Mouse (Mus musculus) cerebellum, adult 11 months (tissue): ENCODE results near the gene Alms1.
"Not testable (repeated sequence)": the region's sequence is repeated elsewhere in the genome, so short reads cannot be mapped to it uniquely, and the experiment has no call there.

Experiments used
- DNase-seq: peaks from one replicate; pipeline ENCODE4 v3.0.0; 2022

Alms1 gene

GRCm38 (mm10) chr6:85587396-85588143, at the start of gene Alms1:
Gene Alms1 (plus strand): TSS chr6:85587531.
- peak; percentile 95 for DNase-seq

- DNase-seq: peak; percentile 44
Measured at GRCm38 (mm10) chr6:85543351-85544175, 43.8 kb upstream of the Alms1 start.

DNA sequence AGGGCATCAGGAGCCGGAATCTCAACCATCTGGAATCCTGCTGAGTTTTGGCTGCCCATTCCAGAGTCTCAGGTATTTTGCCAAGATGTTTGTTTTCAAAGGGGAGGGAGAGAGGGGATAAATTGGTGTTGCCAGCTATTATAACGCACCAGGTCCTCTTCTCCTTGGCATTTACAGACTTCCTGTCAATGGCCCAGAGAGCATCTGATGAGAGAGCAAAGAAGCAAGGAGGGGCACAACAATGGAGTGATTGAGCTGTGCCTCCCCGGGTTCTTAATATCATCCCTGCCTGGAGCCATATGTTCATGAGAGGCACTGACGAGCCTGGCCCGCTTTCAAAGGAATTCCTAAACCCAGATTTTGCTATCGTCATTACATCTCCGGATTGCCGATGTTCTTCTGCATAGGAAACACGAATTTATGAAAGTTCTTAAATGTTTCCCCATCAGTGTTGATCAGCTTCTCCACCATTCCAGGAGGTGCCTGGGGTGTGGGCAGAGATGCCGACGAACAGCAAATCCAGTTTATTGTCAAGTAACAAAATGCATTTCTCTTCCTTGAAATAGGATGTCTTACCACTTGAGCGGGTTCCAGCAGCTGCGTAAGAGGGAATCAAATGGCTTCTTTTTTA, 43.0 kb upstream of the Alms1 start:
- peak; percentile 84 for DNase-seq

DNA sequence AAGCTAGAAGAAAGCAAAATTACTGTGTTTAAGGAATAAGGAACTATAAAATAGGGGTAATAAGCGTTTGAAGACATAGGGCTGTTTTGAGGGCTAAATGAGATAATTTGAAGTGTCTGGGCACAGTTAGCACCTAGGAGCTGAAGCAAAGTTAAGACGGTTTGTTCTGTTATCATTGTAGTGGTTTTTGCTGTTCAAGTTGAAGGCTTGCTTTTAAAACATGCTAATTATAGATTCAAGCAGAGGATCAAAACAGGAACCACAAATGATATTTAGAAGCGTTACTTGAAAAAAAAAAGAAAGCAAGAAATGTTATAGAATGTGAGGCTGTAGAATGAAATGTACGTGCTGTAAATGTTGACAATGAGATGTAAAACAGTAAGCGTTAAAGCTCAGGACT, 39.7 kb upstream of the Alms1 start:
- no peak for DNase-seq

GRCm38 (mm10) chr6:85562374-85562773, 25.0 kb upstream of the Alms1 start:
- no peak for DNase-seq

GRCm38 (mm10) chr6:85572816-85573215, 14.5 kb upstream of the Alms1 start:
- no peak for DNase-seq

DNA sequence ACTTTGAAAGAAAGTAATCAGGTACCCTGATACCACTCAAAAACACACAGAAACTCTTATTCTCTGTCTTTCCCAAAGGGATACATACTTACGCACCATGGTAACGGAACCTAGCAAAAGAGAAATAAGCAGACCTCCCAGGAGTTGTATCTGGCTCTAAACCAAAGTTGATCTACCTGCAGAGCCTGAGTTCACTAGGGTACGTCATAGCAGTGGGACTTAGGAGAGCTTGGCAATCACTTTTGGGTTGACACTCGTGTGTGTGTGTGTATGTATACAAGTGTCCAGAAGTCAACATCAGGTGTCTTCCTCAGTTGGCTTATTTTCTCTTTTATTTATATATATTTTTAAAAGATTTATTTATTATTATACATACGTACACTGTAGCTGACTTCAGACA, 5.6 kb upstream of the Alms1 start:
- DNase-seq: no peak

GRCm38 (mm10) chr6:85584612-85585011, 2.7 kb upstream of the Alms1 start:
- DNase-seq: no peak

- peak; percentile 35 for DNase-seq
Measured at GRCm38 (mm10) chr6:85586805-85587367, 445 bp upstream of the Alms1 start.

GRCm38 (mm10) chr6:85588164-85588563, 833 bp downstream of the Alms1 start:
- no peak for DNase-seq

DNA sequence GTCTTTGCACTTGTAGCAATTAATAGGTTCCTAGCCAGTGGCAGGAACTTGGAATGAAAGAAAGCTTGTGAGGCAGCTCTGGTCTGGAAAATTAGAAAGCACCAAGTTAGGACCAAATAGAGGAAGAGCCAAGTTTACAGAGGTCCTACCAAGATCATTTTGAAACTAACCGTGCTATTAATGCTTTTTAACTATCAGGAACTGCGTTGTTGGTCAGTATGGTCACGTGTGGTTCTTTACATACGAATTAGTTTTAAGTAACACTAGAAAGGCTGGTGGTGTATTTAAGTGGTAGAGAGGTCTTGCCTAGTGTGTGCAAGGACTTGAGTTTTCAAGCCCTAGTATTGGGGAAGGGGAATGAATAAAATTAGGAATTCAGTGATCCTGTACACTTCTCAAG, 1.2 kb downstream of the Alms1 start:
- no peak for DNase-seq

DNA sequence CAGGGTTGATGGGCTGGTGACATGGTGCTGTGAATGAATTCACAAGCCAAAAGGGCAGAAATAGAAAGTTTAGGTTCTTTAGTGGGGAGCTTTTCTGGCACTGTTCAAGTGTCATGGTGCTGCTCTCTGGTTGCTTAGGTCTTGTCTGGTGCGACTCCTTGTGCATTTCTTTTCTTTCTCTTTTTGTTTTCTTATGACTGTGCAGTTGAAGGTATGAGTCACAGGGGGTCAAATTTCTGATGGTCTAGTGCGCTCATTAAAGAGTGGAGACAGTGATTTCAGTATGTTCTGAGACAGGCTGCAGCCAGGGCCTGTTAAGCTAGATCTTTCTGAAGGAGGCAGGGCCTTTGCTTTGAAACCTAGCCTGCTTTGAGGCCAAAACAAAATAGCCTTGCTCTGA, 2.8 kb downstream of the Alms1 start:
- DNase-seq: no peak

DNA sequence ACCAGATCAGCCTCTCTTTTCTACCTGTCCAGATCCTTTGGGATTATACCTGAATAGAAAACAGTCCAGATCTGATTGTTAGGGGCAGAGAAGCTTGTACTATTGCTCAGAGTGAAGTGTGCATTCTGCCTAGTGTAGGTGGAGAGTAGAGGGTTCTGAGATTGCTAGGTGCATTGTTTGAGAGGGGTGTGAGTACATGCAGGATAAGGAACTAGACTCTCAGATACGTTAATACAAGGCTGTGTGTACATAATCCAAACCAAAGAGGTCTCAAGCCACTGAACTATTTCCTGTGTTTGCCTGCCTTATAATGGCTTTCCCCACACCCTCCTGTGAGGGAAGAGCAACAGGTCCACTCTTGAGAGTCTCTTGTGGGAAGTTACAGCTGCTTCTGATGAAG, 12.0 kb downstream of the Alms1 start:
- no peak for DNase-seq

- DNase-seq: no peak
Measured at GRCm38 (mm10) chr6:85610511-85610910, 23.2 kb downstream of the Alms1 start.

DNA sequence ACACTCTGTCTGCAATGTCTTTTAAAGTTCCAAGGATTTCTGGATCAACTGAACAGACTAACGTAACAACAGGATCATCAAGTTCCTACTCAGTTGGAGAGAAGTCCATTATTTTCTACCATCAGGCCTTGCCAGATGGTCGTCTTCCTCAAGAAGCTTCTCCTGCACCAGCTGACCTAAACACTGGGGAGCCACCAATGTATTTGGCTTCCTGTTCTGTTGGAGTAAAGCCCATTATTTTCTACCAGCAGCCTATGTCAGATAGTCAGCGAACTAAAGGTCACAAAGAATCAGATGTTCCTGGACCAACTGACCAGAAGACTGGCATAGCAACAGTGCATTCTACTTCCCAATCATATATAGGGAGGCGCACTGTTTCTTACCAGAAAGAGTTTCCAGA, 33.5 kb downstream of the Alms1 start:
- peak; percentile 27 for DNase-seq

DNA sequence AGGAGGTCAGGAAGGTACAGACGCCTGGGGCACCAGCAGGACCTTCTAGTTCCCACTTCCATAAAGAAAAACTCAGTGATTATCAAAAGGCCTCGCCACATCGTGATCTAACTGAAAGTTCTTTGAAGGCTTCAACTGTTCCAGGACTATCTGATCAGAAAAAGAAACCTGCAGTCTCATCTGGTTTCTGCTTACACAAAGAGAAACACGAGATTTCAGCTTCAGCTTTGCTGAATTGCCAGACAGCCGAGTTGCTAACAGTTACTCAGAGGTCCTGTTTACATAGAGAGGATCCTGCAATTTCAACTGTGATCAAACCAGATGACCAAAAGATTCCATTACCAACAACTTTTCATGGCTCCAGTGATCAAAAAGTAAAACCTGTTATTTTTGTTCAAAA, 34.3 kb downstream of the Alms1 start:
- DNase-seq: no peak

DNA sequence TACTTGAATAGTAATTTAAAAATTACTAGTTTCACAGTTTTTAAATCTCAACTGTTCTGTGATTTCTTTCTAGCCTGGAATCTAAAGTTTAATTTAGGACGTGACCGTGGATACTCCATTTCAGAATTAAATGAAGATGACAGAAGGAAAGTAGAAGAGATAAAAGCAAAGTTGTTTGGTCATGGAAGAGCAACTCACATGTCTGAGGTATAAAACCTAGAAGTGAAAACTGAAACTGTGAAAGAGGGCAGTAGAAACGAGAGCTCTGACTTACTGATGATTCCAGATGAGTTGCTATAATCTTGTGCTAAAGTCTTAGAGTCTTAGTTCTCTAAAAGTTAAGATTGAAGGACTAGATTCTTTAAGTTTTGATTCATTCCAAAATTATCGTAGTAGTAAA, 37.2 kb downstream of the Alms1 start:
- no peak for DNase-seq

DNA sequence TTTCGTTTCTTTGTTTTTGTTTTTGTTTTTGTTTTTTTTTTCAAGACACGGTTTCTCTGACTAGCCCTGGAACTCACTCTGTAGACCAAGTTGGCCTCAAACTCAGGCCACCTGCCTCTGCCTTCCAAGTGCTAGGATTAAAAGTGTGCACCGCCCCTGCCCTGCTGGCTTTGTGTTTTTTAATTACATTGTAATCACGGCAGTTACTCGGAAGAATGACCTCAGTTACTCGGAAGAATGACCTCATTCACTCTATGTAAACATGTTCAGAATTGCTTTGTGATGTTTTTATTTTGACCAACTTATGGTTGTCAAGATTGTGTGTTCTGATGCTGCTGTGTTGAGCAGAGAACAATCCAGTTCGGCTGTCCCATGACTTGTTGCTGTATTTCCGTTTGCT, 45.8 kb downstream of the Alms1 start:
- no peak for DNase-seq

DNA sequence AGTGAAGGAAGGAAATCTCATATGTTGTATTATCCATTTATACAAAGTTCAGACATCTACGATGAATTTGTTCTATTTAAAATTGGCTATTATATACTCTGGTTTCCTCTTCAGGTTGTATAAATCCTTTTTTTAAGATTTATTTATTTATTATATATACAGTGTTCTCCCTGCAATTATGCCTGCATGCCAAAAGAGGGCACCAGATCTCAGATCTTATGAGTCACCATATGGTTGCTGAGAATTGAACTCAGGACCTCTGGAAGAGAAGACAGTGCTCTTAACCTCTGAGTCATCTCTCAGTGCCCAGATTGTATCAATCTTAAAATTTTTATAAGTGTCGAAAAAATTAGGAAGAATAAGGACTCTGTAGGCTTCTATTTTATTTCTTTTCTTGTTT, 65.9 kb downstream of the Alms1 start:
- DNase-seq: no peak

DNA sequence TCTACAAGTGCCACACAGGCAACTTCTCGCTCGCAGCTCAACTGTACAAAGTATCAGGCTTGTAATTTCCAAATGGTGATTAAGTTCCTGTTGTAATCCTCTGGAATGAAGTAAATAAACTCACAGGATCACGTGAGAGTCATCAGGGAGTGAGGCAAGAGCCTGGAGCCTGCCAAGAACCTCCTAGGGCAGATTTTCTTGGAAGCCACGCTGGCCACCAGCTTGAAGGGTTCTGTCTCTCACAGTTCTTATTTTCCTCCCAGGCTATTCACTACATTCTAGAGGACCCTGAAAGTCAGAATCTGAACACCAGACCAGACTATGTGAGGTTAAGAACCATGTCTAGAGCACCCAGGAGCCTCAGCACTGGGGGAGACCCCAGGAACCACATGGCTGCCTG, 114.6 kb downstream of the Alms1 start:
- DNase-seq: not testable (repeated sequence)

GRCm38 (mm10) chr6:85709206-85709605, 121.9 kb downstream of the Alms1 start:
- DNase-seq: peak; percentile 24

DNA sequence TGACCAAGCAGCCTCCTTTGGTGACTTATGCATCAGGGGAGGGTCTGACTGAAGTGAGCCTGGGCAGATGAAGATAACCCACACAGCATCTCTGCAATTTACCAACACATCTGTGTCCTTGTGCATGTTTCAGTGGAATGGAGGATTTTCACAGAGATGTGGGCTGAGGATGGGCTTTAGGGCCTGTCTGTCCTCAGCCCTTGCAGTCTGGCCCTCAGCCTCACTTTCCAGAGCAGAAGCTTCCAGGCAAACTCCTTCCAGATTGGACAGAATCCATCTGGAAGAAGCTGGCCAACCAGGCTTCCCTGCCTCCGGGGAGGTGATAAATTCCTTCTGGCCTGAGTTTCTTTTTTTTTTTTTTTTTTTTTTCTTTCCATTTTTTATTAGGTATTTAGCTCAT, 122.3 kb downstream of the Alms1 start:
- not testable (repeated sequence) for DNase-seq

DNA sequence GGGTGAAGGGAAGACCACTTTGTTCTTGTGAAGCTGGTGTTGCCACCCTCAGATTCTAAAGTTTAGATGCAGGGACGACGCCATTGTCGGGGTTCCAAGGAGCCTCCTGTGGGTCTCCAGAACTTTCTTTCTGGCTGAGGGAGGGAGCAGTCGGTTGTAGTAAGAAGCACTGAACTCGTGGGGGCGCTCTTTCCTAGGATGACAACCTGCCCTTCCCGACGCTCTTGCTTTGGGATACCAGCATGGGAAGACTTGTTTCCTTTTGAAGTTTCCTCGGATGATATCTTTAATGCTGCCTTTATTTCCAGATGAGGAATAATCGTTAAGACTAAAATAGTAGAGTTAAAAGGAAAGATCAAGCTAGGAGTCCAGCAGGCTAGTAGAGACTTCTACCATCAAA, 125.8 kb downstream of the Alms1 start, which contains the start of gene Nat8f7:
TSS of gene Nat8f7 (minus strand) at position 101 of the 400 bp plus-strand sequence.
- not testable (repeated sequence) for DNase-seq
